Mouse (Mus musculus) forebrain, embryonic 13.5 days (tissue): ENCODE results near the gene Stab1. TPM values are rescaled to one million over a fixed set of nuclear protein-coding genes. Genes with fewer than 3 reads are reported as not detected.

ENCODE experiments used
- ATAC-seq: fragments of 200-750 bp; cut with Nextera tagmentation; 2 replicates; pipeline ENCODE4 v1.8.0; 2017
- H3K27ac ChIP-seq: fragments of 300-500 bp; sonication (generic); 2 replicates; pipeline ENCODE4 v1.5.1; 2015; ENCODE audit warnings: inconsistent platforms, mild to moderate bottlenecking, moderate library complexity
- H3K27me3 ChIP-seq: fragments of 300-500 bp; sonication (generic); 2 replicates; pipeline ENCODE4 v1.6.1; 2015; ENCODE audit warnings: mild to moderate bottlenecking, inconsistent platforms
- H3K36me3 ChIP-seq: fragments of 300-500 bp; sonication (generic); 2 replicates; pipeline ENCODE4 v1.6.1; 2015; ENCODE audit warnings: mild to moderate bottlenecking, inconsistent platforms; ENCODE audit not compliant: poor library complexity, severe bottlenecking
- H3K4me1 ChIP-seq: fragments of 300-500 bp; sonication (generic); 2 replicates; pipeline ENCODE4 v1.6.1; 2015; ENCODE audit warnings: inconsistent platforms
- H3K4me2 ChIP-seq: fragments of 300-500 bp; sonication (generic); 2 replicates; pipeline ENCODE4 v1.6.1; 2015; ENCODE audit warnings: inconsistent platforms, mild to moderate bottlenecking, moderate library complexity
- H3K4me3 ChIP-seq: fragments of 300-500 bp; sonication (generic); 2 replicates; pipeline ENCODE4 v1.5.1; 2015; ENCODE audit warnings: mild to moderate bottlenecking, inconsistent platforms
- H3K9ac ChIP-seq: fragments of 300-500 bp; sonication (generic); 2 replicates; pipeline ENCODE4 v1.6.1; 2015; ENCODE audit warnings: mild to moderate bottlenecking, inconsistent platforms
- H3K9me3 ChIP-seq: fragments of 300-500 bp; sonication (generic); replicated peaks from 2 replicates; pipeline ENCODE4 v1.6.1; 2016; ENCODE audit warnings: inconsistent platforms
- WGBS: fragments of 180-500 bp; shearing (Covaris S2); methylation state at CpG from one replicate; pipeline ENCODE4 v1.1.7; 2015; 5-methylcytosine and 5-hydroxymethylcytosine counted together
- polyA plus RNA-seq: library from polyadenylated mRNA; unstranded; fragments of >200 nt; fragmentation: Nextera tagmentation; extraction: Ambion mirVana; gene quantifications from 2 replicates; pipeline ENCODE4 v1.2.1, GENCODE M21; 2015

Gene Stab1
- polyA plus RNA-seq, 1 experiment from 2014 or later, result 16.3 TPM

DNA sequence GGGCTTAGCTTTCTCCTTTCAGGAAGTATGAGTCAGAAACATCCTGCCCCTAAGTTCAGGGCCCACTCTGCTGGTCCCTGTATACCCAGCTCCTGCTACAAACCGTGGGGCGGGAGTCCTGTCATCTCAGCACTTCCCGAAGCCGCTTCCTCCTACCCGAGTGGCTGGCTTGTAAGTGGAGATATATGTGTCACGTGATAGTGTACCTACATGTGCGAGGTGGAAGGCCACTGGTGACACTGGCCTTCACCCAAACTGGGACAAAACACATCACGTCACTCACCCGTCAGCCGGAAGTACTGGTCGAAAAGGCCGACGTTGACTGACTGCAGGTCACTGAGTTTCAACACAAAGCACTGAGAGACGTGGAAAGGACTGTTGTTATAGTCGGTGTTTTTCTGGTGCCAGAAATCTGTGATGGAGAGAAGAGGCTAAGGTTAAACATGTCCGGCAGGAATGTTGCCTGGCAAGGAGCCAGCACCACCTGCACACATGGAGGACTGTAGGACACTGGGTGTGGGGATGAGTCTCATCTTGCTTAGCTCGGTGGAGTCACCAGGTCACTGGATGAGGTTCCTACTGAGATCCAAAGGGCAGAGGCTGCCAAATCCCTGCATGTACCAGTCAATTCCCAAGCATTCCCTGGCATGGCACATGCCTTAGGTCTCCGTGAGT is 4.5 kb upstream of the Stab1 start:
- Histone ChIP-seq H3K9me3 (no peaks in the 10 kb centered on the region), H3K4me2 (no peak overlapping the region), H3K4me1 (peaks cover 3% of the 10 kb centered on the region; the same call in 1 of the 2 replicates), H3K36me3 (peaks cover 84% of the 10 kb centered on the region), H3K9ac (no peak overlapping the region), H3K4me3 (no peak overlapping the region), H3K27me3 (no peaks in the 10 kb centered on the region), H3K27ac (no peak overlapping the region)
- WGBS, result 90% methylated on average over 18 of the region's 18 CpGs
- ATAC-seq, result no peak

- no peak overlapping the region for H3K4me2 ChIP-seq
- H3K9me3 ChIP-seq, result no peaks in the 10 kb centered on the region
- H3K9ac ChIP-seq, result no peak overlapping the region
- peaks cover 3% of the 10 kb centered on the region; the same call in 1 of the 2 replicates for H3K4me1 ChIP-seq
- peaks cover 73% of the 10 kb centered on the region for H3K36me3 ChIP-seq
- ATAC-seq, result no peak
- WGBS, result 96% methylated on average over 15 of the region's 15 CpGs
- no peak overlapping the region for H3K4me3 ChIP-seq
- no peaks in the 10 kb centered on the region for H3K27me3 ChIP-seq
- H3K27ac ChIP-seq, result no peak overlapping the region
These were observed 3.4 kb upstream of the Stab1 start for GRCm38 (mm10) chr14:31171821-31172220.

GRCm38 (mm10) chr14:31171386-31171785 is 2.9 kb upstream of the Stab1 start:
- Histone ChIP-seq H3K27ac (no peak overlapping the region), H3K4me3 (no peak overlapping the region), H3K4me1 (peaks cover 3% of the 10 kb centered on the region; the same call in 1 of the 2 replicates), H3K4me2 (no peak overlapping the region), H3K27me3 (no peaks in the 10 kb centered on the region), H3K9ac (no peak overlapping the region), H3K9me3 (no peaks in the 10 kb centered on the region), H3K36me3 (peaks cover 68% of the 10 kb centered on the region)
- ATAC-seq, result no peak
- WGBS, result 78% methylated on average over 11 of the region's 11 CpGs

GRCm38 (mm10) chr14:31170963-31171362 is 2.5 kb upstream of the Stab1 start:
- H3K9me3 ChIP-seq, result no peaks in the 10 kb centered on the region
- no peak overlapping the region for H3K4me3 ChIP-seq
- no peak overlapping the region for H3K4me2 ChIP-seq
- 0 out of 2 replicates have a peak overlapping the region, but pooled peaks have one; percentile 45 for H3K27ac ChIP-seq
- peaks cover 3% of the 10 kb centered on the region; the same call in 1 of the 2 replicates for H3K4me1 ChIP-seq
- ATAC-seq, result no peak
- H3K36me3 ChIP-seq, result peaks cover 64% of the 10 kb centered on the region
- WGBS, result 90% methylated on average over 13 of the region's 13 CpGs
- H3K9ac ChIP-seq, result no peak overlapping the region
- H3K27me3 ChIP-seq, result no peaks in the 10 kb centered on the region

- Histone ChIP-seq H3K27me3 (no peaks in the 10 kb centered on the region), H3K36me3 (peaks cover 50% of the 10 kb centered on the region), H3K4me3 (no peak overlapping the region), H3K9me3 (no peaks in the 10 kb centered on the region), H3K4me1 (peaks cover 7% of the 10 kb centered on the region; the same call in 1 of the 2 replicates), H3K9ac (no peak overlapping the region), H3K4me2 (no peak overlapping the region), H3K27ac (no peak overlapping the region)
- ATAC-seq, result no peak
- 85% methylated on average over 6 of the region's 6 CpGs for WGBS
These were observed 1.1 kb upstream of the Stab1 start for GRCm38 (mm10) chr14:31169508-31169907.

GRCm38 (mm10) chr14:31166827-31167226 is 1.6 kb downstream of the Stab1 start:
- ATAC-seq, result no peak
- Histone ChIP-seq H3K27ac (no peak overlapping the region), H3K4me2 (no peak overlapping the region), H3K27me3 (no peaks in the 10 kb centered on the region), H3K9me3 (no peaks in the 10 kb centered on the region), H3K36me3 (peaks cover 23% of the 10 kb centered on the region), H3K9ac (peak overlapping the region; percentile 19; the same call in 1 of the 2 replicates), H3K4me1 (peaks cover 7% of the 10 kb centered on the region; the same call in 1 of the 2 replicates), H3K4me3 (no peak overlapping the region)
- 60% methylated on average over 9 of the region's 9 CpGs for WGBS

DNA sequence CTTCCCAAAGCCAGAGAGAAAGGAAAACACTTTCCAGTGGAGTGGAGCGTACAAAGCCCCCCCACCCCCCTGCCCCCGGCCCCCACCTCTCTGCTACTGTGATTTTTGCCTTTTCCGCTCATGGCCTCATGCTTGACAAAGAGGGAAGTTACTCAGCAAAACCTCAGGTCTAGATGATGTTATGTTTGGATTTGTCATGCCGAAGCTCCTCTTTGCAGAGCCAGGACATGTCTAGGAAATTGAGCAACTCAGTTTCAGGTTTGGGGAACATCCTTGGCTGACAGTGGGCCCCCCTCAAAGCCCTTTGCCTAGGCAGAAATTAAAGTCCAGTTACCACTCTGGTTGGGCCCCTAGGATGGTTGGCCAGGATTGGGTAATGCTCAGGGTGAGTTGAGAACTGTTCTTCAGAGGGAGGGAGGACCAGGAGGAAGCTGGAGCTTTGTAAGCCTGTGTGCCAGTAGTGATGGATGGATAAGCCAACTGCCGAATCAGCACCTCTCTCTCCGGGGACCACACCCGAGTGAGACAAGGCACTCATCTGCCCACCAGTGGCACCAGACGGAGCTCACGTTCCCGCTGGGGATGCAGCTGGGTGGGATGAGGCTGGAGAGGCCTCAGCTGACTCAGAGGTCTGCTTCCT is 2.3 kb downstream of the Stab1 start:
- Histone ChIP-seq H3K9me3 (no peaks in the 10 kb centered on the region), H3K9ac (no peak overlapping the region), H3K27ac (no peak overlapping the region), H3K4me2 (no peak overlapping the region), H3K4me1 (peaks cover 6% of the 10 kb centered on the region; the same call in 1 of the 2 replicates), H3K27me3 (no peaks in the 10 kb centered on the region), H3K36me3 (peaks cover 16% of the 10 kb centered on the region), H3K4me3 (no peak overlapping the region)
- no peak for ATAC-seq
- 80% methylated on average over 10 of the region's 10 CpGs for WGBS

- H3K36me3 ChIP-seq, result peaks cover 9% of the 10 kb centered on the region
- H3K27me3 ChIP-seq, result no peaks in the 10 kb centered on the region
- H3K27ac ChIP-seq, result no peak overlapping the region
- H3K4me1 ChIP-seq, result 0 out of 2 replicates have a peak, but pooled peaks cover 3% of the 10 kb centered on the region
- H3K4me3 ChIP-seq, result no peak overlapping the region
- H3K9ac ChIP-seq, result no peak overlapping the region
- 59% methylated on average over 7 of the region's 7 CpGs for WGBS
- no peaks in the 10 kb centered on the region for H3K9me3 ChIP-seq
- ATAC-seq, result no peak
- H3K4me2 ChIP-seq, result no peak overlapping the region
These were observed 3.0 kb downstream of the Stab1 start for GRCm38 (mm10) chr14:31165458-31165857.

GRCm38 (mm10) chr14:31165010-31165409 is 3.4 kb downstream of the Stab1 start:
- Histone ChIP-seq H3K27me3 (no peaks in the 10 kb centered on the region), H3K4me2 (no peak overlapping the region), H3K4me3 (no peak overlapping the region), H3K9me3 (no peaks in the 10 kb centered on the region), H3K27ac (no peak overlapping the region), H3K36me3 (peaks cover 5% of the 10 kb centered on the region), H3K9ac (no peak overlapping the region), H3K4me1 (0 out of 2 replicates have a peak, but pooled peaks cover 3% of the 10 kb centered on the region)
- 71% methylated on average over 2 of the region's 2 CpGs for WGBS
- ATAC-seq, result no peak

- H3K27me3 ChIP-seq, result no peaks in the 10 kb centered on the region
- no peak overlapping the region; the same call in 1 of the 2 replicates for H3K9ac ChIP-seq
- H3K4me1 ChIP-seq, result 0 out of 2 replicates have a peak, but pooled peaks cover 3% of the 10 kb centered on the region
- H3K9me3 ChIP-seq, result no peaks in the 10 kb centered on the region
- ATAC-seq, result 0 out of 2 replicates have a peak, but pooled peaks have one; percentile 43
- WGBS, result 80% methylated on average over 8 of the region's 8 CpGs
- no peak overlapping the region for H3K4me3 ChIP-seq
- no peak overlapping the region for H3K27ac ChIP-seq
- no peak overlapping the region for H3K4me2 ChIP-seq
- no peaks in the 10 kb centered on the region for H3K36me3 ChIP-seq
These were observed 4.4 kb downstream of the Stab1 start for GRCm38 (mm10) chr14:31164067-31164466.

GRCm38 (mm10) chr14:31161638-31162037 is 6.8 kb downstream of the Stab1 start:
- Histone ChIP-seq H3K27me3 (no peaks in the 10 kb centered on the region), H3K4me2 (no peak overlapping the region), H3K27ac (no peak overlapping the region), H3K9ac (no peak overlapping the region), H3K36me3 (no peaks in the 10 kb centered on the region), H3K4me1 (0 out of 2 replicates have a peak, but pooled peaks cover 3% of the 10 kb centered on the region), H3K4me3 (no peak overlapping the region), H3K9me3 (no peaks in the 10 kb centered on the region)
- no peak for ATAC-seq
- 73% methylated on average over 10 of the region's 10 CpGs for WGBS

DNA sequence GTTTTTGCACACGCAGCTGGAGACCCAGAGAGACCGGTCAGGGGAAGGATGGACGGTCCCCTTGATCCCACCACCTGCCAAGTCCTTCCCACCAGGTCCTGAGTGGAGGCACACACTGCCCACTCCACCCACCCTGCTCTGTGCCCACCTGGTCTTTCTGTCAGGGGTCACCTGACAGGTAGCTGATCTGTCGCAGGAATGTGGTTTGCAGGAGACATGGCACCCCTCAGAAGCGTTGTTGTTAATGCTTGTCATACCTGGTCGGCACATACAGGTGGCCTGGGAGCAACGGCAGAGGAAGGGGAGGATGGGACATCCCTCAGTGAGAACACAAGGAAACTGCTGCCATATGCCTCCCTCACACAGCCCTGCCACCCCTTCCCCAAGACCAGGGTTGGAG is 7.2 kb downstream of the Stab1 start:
- H3K27ac ChIP-seq, result no peak overlapping the region
- no peaks in the 10 kb centered on the region for H3K36me3 ChIP-seq
- H3K4me2 ChIP-seq, result no peak overlapping the region
- no peak for ATAC-seq
- H3K9ac ChIP-seq, result no peak overlapping the region
- no peak overlapping the region for H3K4me3 ChIP-seq
- H3K27me3 ChIP-seq, result no peaks in the 10 kb centered on the region
- 86% methylated on average over 7 of the region's 7 CpGs for WGBS
- H3K9me3 ChIP-seq, result no peaks in the 10 kb centered on the region
- H3K4me1 ChIP-seq, result 0 out of 2 replicates have a peak, but pooled peaks cover 3% of the 10 kb centered on the region
